Mouse (Mus musculus) ES-E14 (cell line): ENCODE data around the gene Ccdc93.

Source experiments
- CHD2 ChIP-seq: IDR thresholded peaks from 2 replicates; pipeline ENCODE4 v1.6.1; 2014; ENCODE audit warnings: mild to moderate bottlenecking, low read depth, low read length, inconsistent platforms
- HCFC1 ChIP-seq: IDR thresholded peaks from 2 replicates; pipeline ENCODE4 v1.6.1; 2012; ENCODE audit warnings: low read length, inconsistent platforms, borderline replicate concordance; ENCODE audit not compliant: insufficient read depth
- MAFK ChIP-seq: IDR thresholded peaks from 2 replicates; pipeline ENCODE4 v1.6.1; 2014; ENCODE audit warnings: mild to moderate bottlenecking, low read depth, low read length, inconsistent platforms; ENCODE audit not compliant: insufficient read depth
- ZC3H11A ChIP-seq: IDR thresholded peaks from 2 replicates; pipeline ENCODE4 v1.6.1; 2012; ENCODE audit warnings: low read depth, mild to moderate bottlenecking, inconsistent platforms, low read length, borderline replicate concordance
- ZNF384 ChIP-seq: IDR thresholded peaks from 2 replicates; pipeline ENCODE4 v1.6.1; 2012; ENCODE audit warnings: low read depth, low read length, inconsistent platforms

- TF ChIP-seq ZNF384 = no peak
- no peak for TF ChIP-seq CHD2
- no peak for TF ChIP-seq HCFC1
- no peak for TF ChIP-seq ZC3H11A
- TF ChIP-seq MAFK = no peak
Measured at GRCm38 (mm10) chr1:121497093-121497492, 66.2 kb downstream of the Ccdc93 start.
